Mouse (Mus musculus): Measurements from ENCODE around the gene Mpp2.
A peak's percentile ranks its signal among the peaks of the same experiment; 100 is the strongest.

Gene Mpp2

GRCm38 (mm10) chr11:102087931-102088898, at the start of gene Mpp2:
Gene Mpp2 (minus strand): TSS chr11:102088515.
- peak; percentile 86 for DNase-seq (ENCODE audit: low read depth, low spot score)

- no peak for DNase-seq (ENCODE audit: low read depth, low spot score)
Observed at GRCm38 (mm10) chr11:102137625-102138446, 49.5 kb upstream of the Mpp2 start.

GRCm38 (mm10) chr11:102134516-102134915, 46.2 kb upstream of the Mpp2 start:
- no peak for DNase-seq (ENCODE audit: low read depth, low spot score)

- no peak for DNase-seq (ENCODE audit: low read depth, low spot score)
Observed at GRCm38 (mm10) chr11:102117386-102117785, 29.1 kb upstream of the Mpp2 start.

- DNase-seq (ENCODE audit: low read depth, low spot score): no peak
Observed at GRCm38 (mm10) chr11:102116241-102116640, 27.9 kb upstream of the Mpp2 start.

GRCm38 (mm10) chr11:102111576-102111975, 23.3 kb upstream of the Mpp2 start:
- no peak for DNase-seq (ENCODE audit: low read depth, low spot score)

GRCm38 (mm10) chr11:102107732-102108131, 19.4 kb upstream of the Mpp2 start, which contains the start of gene Pyy:
Gene Pyy (minus strand): TSS chr11:102107832.
- DNase-seq (ENCODE audit: low read depth, low spot score): no peak

GRCm38 (mm10) chr11:102106911-102107310, 18.6 kb upstream of the Mpp2 start:
- DNase-seq (ENCODE audit: low read depth, low spot score): no peak

GRCm38 (mm10) chr11:102102485-102103258, 14.4 kb upstream of the Mpp2 start:
- DNase-seq (ENCODE audit: low read depth, low spot score): peak; percentile 88

GRCm38 (mm10) chr11:102101219-102101618, 12.9 kb upstream of the Mpp2 start, which contains the start of gene Ppy:
Gene Ppy (minus strand): TSS chr11:102101319.
- DNase-seq (ENCODE audit: low read depth, low spot score): no peak

GRCm38 (mm10) chr11:102096887-102097391, 8.6 kb upstream of the Mpp2 start:
- peak; percentile 95 for DNase-seq (ENCODE audit: low read depth, low spot score)

- no peak for DNase-seq (ENCODE audit: low read depth, low spot score)
Observed at GRCm38 (mm10) chr11:102096446-102096845, 8.1 kb upstream of the Mpp2 start.

- no peak for DNase-seq (ENCODE audit: low read depth, low spot score)
Observed at GRCm38 (mm10) chr11:102095676-102096075, 7.4 kb upstream of the Mpp2 start.

- DNase-seq (ENCODE audit: low read depth, low spot score): peak; percentile 84
Observed at GRCm38 (mm10) chr11:102089088-102089808, 933 bp upstream of the Mpp2 start.

GRCm38 (mm10) chr11:102087081-102087751, 1.1 kb downstream of the Mpp2 start:
- DNase-seq (ENCODE audit: low read depth, low spot score): peak; percentile 87

GRCm38 (mm10) chr11:102086331-102086730, 2.0 kb downstream of the Mpp2 start:
- DNase-seq (ENCODE audit: low read depth, low spot score): peak; percentile 53

GRCm38 (mm10) chr11:102084159-102084558, 4.2 kb downstream of the Mpp2 start:
- no peak for DNase-seq (ENCODE audit: low read depth, low spot score)

GRCm38 (mm10) chr11:102083193-102083592, 5.1 kb downstream of the Mpp2 start:
- DNase-seq (ENCODE audit: low read depth, low spot score): no peak

GRCm38 (mm10) chr11:102082322-102082721, 6.0 kb downstream of the Mpp2 start:
- DNase-seq (ENCODE audit: low read depth, low spot score): peak; percentile 88

GRCm38 (mm10) chr11:102073722-102074121, 14.6 kb downstream of the Mpp2 start:
- DNase-seq (ENCODE audit: low read depth, low spot score): no peak
